Comparison of ENCODE assay signal across 8 mouse cellular contexts in genomic region chr5:53589172-53589960, GRCm38 (mm10).
A peak's percentile ranks its signal among the peaks of the same experiment; 100 is the strongest.
DNase-seq lines count a peak whose midpoint lies in the region; ATAC-seq lines count a peak whose summit lies in the region.

No protein-coding gene starts in this region.

- DNase-seq in B cell, adult 2 months, result peak; percentile 91
- DNase-seq in brain, adult 2 months (ENCODE audit: low read depth, low spot score), result peak; percentile 99
- peak; percentile 97 for DNase-seq in heart, embryonic 10.5 days (ENCODE audit: low spot score)
- DNase-seq in liver, result peak; percentile 92
- peak; percentile 90 to 94 for DNase-seq in spleen, postnatal 4 days (ENCODE audit: low spot score in 2 of 2)

- peaks cover 13% of the 10 kb centered on the region; the same call in 1 of the 2 replicates for H3K4me1 ChIP-seq in heart, embryonic 10.5 days
- peaks cover 30% of the 10 kb centered on the region for H3K4me1 ChIP-seq in kidney, embryonic 15.5 days

- ATAC-seq in erythroblast, adult 5-6 weeks (replicated peaks; ENCODE audit: low FRiP score, poor library complexity, severe bottlenecking), result peak; percentile 82
- peak; percentile 88 for ATAC-seq in kidney, embryonic 15.5 days (replicated peaks; ENCODE audit: low FRiP score)
- ATAC-seq in monocyte, adult 5-6 weeks (replicated peaks; ENCODE audit: insufficient number of reproducible peaks, low FRiP score, low TSS enrichment, poor library complexity, severe bottlenecking), result peak; percentile 66

- H3K9me3 ChIP-seq in heart, embryonic 10.5 days, result no peaks in the 10 kb centered on the region
- no peaks in the 10 kb centered on the region for H3K9me3 ChIP-seq in kidney, embryonic 15.5 days (replicated peaks)

- 0 out of 2 replicates have a peak, but pooled peaks cover 10% of the 10 kb centered on the region for H3K27me3 ChIP-seq in heart, embryonic 10.5 days (ENCODE audit: insufficient read depth, poor library complexity, severe bottlenecking)
- no peaks in the 10 kb centered on the region for H3K27me3 ChIP-seq in kidney, embryonic 15.5 days

- peak overlapping the region; percentile 92 for H3K9ac ChIP-seq in kidney, embryonic 15.5 days

- no peaks in the 10 kb centered on the region for H3K36me3 ChIP-seq in heart, embryonic 10.5 days
- no peaks in the 10 kb centered on the region for H3K36me3 ChIP-seq in kidney, embryonic 15.5 days

- H3K27ac ChIP-seq in heart, embryonic 10.5 days, result peak overlapping the region; percentile 93
- peak overlapping the region; percentile 99 for H3K27ac ChIP-seq in kidney, embryonic 15.5 days

- peak overlapping the region; percentile 93 for H3K4me3 ChIP-seq in heart, embryonic 10.5 days
- peak overlapping the region; percentile 84 for H3K4me3 ChIP-seq in kidney, embryonic 15.5 days (replicated peaks)

- 0% methylated on average over 72 of the region's 72 CpGs for WGBS in heart, embryonic 10.5 days
- under 1% methylated on average over 69 of the region's 72 CpGs for WGBS in kidney, embryonic 15.5 days

- H3K4me2 ChIP-seq in kidney, embryonic 15.5 days, result peak overlapping the region; percentile 99

Comparison
In these comparisons a context has a peak if more than half of its experiments do, and no peak if none do; other contexts are left out.
1. Peak in every context shown above with its lines: DNase-seq, ATAC-seq, H3K4me3 ChIP-seq and H3K27ac ChIP-seq.